Mouse (Mus musculus) 3134 (cell line): ENCODE data around the gene Bbc3.
"Not testable (repeated sequence)": the region's sequence is repeated elsewhere in the genome, so short reads cannot be mapped to it uniquely, and the experiment has no call there.

ENCODE experiments used
- DNase-seq: peaks from one replicate; pipeline ENCODE4 v3.0.0-alpha.2; 2011; ENCODE audit warnings: low spot score; ENCODE audit not compliant: insufficient read length; ENCODE audit errors: extremely low read depth

Gene Bbc3

DNA sequence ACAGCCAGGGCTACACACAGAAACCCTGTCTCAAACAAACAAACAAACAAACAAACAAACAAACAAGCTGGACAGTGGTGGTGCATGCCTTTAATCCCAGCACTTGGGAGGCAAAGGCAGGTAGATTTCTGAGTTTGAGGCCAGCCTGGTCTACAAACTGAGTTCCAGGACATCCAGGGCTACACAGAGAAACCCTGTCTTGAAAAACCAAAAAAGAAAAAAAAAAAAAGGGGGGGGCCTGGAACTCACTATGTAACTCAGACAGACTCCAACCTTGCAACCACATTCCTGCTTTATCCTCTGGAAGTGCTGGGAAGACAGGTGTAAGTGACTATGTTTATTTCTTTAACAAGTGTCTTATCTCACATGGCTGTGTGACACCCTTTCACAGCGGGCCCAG is at the start of gene Bbc3:
Gene Bbc3, plus strand, starts transcription at position 301 of the 400 bp plus-strand sequence.
- DNase-seq, result not testable (repeated sequence)

DNA sequence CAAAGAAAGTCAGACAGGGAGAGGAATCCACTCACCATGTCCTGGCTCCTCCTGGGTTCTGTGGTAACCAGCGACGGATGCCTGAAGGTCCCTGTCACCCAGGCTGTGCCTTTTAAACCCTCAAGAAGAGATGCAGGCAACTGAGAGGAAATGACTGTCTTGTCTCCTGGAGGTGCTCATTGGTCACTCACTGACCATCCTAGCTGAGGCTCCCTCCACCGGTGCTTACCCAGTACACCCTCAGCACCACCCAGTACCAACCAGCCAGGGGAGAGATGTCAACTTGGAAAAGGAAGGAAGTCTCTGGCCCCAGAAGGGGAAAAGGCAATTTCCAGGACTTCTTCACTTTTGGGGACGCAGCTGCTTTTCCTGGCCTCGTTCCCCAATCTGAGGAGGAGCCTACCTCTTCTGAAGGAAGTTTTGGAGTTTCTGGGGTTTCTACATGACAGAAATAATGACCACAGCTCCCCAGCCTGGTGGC is 49.0 kb upstream of the Bbc3 start, which contains the start of gene C5ar1:
Gene C5ar1, minus strand, starts transcription at position 431 of the 481 bp plus-strand sequence.
- no peak for DNase-seq

DNA sequence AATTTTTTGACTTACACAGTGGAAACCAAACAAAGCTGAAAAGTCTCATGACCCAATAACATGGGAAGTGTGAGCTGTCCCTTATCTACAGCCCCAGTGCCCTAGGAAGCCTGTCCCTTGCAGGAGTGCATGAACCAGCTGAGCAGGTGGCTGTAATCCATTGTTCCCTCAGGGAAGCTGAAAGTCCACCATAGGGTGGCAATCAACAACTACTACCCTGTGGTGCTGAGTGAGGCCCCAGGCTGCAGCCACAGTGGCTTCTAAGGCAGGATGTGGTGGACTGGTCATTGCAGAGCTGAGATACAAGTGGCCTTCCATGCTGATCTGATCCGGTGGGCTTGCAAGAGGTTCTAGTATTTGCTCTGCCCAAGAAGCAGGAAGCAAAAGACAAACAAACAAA is 47.1 kb upstream of the Bbc3 start:
- DNase-seq, result no peak

DNA sequence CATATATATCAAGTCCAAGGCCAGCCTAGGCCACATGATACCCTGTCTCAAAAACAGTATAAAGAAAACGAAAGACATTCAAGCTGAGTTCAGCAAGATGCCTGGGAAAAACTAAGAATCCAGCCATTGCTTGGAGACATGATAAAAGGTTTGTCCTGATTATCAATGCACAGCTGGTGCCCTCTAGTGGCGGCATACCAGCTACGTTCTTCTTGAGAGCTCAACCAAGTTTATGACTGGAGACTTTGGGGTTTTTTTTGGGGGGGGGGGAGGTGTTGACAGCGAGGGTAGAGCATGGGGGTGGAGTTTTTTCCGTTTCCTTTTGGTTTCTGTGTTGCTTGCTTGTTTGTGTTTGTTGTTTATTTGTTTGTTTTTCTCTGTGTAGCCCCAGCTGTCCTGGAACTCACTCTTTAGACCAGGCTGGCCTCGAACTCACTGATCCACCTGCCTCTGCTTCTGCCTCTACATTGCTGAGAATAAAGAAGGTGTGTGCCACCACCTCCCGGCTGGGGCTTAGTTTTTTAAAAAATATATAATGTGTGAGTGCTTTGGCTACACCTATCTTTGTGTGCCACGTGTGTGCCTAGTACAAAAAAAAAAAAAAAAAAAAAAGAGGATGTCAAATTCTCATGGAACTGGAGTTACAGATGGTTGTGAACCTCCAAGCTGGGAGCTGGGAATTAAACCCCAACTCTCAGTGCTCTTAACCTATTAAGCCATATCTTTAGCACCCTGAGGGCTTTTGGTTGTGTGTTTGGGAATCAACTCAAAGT is 45.0 kb upstream of the Bbc3 start:
- DNase-seq, result no peak

DNA sequence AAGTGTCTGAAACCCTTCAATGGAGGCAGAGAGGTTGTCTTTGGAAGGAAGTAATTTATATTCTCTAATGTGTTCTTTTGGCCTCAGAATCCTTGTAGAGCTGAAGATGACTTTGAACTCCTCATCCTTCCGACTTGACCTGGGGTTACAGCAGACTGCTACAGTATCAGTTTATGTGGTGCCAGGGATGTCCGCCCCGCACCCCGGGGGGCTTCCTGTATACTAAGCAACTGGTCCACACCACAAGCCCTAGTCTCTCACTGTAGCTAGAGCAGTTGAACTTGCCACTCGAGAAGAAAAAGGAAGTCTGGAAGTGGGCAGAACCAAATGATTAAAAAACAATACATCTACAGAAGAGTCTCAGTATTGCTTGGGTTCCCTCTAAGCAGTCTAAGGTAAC is 44.4 kb upstream of the Bbc3 start:
- DNase-seq, result no peak

DNA sequence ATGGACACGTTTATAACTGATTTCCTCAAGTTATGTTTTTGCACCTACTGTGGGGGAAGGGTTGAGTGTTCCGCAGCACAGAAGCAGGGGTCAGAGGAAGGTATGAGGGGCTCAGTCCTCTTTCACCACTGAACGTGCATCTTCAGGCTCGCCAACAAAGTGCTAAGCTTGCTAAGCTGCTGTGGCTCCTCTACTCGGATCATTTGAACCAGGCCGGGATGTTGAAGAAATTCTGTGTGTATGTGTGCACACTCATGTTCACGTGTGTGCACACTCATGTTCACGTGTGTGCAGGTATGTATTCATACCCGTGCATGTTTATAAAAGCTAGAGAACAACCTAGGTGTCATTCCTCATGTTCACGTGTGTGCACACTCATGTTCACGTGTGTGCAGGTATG is 42.3 kb upstream of the Bbc3 start:
- DNase-seq, result no peak

DNA sequence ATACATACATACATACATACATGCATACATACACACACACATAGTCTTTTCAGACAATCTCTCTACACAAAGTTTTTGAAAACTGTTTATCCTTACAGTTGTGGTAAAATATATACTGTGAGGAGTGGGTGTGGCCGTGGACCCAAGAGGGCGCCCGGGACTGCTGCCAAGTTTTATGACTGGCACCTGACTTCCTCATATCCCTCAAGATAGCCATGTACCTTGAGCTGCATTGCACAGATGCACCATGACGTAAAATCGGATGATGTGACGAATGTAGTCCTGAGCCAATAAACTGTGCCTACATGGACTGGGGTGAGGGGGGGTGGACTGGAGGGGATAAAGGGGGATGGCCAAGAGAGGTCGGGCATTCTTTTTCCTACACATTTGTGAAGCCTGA is 41.6 kb upstream of the Bbc3 start:
- DNase-seq, result not testable (repeated sequence)

DNA sequence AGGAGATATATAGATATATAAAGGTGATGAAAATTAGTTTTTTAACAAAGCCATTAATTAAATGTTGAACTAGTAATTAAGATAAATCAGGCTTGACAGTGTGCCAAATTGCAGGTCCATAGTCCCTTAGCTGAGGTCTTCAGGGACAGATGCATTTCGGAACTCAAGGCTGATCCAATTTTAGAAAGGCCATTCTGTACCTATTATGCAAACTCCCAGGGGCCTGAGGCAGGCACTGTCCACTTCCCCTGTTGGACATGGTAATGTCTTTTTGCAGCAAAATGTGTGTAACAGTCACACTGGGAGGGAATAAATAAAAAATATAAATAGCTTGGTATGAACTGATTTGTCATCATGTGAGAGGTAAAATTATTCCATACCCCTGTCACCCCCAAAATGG is 37.1 kb upstream of the Bbc3 start:
- DNase-seq, result no peak

DNA sequence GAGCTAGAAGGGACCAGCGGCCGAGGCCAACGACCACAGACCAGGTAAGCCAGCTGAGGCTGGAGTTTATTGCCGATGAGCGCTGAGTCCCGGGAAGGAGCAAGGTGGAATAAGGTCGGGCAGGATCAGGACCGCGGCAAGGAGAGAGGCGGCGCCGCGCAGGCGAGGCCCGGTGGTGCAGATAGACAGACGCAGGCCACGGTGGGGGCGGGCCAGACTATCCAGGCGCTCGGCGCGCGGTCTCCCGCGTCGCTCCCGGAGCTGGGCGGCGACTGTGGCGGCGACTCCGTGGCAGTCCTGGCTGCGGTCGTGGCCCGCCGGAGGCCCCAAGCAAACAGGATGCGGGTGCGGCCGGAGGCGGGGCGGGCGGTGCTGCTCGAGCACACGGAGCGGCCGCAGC is 35.5 kb upstream of the Bbc3 start:
- DNase-seq, result no peak

DNA sequence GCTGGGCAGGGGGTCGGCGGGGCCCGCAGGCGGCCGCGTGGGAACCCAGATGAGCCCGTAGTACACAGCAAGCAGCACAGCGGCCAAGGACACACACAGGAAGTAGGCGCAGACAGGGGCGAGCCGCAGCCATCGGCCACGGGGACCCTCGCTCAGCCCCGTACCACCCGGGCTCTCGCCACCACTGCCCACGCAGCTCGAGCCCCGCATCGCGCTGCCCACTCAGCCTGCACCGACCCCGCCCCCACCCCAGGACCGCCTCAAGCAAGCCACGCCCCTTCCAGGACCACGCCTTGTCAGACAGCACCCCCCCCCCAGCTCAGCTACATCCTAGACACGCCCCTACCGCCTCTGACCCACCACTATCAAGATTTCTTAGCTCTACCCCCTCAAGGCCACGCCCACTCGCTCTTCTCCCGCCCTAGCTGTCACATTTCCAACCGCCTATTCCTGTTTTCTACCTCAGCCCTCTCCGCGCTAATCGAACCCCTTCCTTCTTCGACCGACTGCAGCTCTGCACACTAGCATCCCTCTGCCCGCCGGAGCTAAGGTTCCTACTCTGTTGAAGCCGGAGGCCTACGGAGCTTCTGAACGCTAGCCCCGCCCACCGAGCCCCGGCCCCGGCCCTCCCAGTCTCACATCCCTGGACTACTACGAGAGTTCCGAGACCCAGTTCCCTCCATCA is 35.0 kb upstream of the Bbc3 start, which contains the start of gene Inafm1:
Gene Inafm1, minus strand, starts transcription at position 537 of the 685 bp plus-strand sequence.
- DNase-seq, result peak; percentile 88

DNA sequence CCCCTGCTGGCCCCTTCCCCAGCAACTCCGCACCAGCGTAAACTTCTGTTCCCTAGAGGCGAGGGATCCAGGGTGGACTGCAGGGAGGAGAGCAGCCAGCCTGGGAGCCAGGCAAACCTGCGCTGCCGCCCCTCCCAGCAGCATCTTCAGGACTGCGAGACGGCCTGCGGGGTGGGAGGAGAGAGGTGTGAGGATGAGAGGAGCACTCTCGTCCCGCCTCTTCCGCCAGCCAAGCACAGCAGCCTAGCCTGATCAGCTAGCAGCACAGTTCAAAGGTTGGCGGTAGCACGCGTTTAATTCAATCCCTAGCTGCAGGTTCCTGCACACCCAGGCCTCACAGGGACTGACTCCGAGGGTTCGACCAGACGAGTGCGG is 34.4 kb upstream of the Bbc3 start:
- no peak for DNase-seq

DNA sequence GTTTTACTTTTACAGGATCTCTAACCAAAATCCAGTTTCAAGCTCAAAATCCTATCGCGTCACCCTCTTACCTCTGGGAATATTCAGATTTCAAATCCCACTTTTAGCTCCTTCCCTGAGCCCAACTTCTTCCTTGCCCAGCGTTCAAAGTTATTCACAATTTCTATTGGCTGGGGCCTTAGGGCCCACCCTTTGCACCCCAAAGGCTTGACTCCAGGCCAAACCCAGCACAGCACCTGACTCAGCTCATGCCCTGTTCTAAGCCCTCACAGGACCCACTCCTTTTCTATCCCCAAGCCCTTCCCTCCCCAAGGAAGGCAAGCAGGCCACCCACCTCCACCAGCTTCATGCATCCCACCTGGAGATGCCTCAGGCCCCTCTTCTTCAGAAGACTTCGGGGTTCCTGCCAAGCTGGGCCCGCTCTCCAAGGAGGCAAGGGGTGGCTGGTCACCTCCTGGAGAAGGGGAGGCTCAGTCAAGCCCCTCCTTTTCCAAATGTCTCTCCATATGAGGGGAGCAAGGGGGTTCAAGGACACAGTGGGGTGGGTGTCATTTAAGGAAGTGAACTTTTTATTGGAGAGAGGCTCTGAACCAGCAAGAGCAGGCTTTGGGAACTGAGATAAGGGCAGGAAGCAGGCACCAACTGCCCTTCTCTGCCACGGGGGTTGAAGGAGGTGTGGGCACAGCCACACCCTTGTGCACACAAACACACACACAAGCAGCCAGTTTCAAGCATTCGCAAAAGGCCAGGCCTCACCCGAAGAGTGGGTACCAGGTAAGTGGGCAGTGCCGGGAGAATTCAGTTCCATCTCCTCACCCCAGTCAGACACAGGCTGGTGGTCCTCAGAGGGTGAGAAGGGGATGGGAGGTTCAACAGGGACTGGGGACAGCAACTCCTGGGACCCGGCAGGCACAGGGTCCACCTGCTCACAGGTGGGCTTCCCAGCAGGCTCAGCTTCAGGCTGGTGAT is 33.0 kb upstream of the Bbc3 start:
- no peak for DNase-seq

DNA sequence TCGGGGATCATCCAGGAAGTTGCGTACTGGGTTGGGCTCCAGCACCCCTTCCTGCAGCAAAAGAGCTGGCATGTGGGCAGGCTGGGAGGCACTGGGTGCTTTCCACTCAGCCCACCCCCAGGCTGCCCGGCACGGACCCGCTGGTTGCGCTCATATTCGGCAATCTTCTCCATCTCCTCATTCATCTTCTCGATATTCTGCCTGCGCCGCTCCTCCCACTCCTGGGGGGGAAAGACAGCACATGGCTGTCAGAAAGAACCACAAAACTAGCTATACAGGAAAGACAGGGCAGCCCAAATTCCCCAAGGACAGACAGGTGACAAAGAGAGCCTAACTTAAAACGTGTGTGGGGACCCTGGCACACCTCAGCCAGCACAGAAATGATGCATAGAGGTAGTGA is 27.5 kb upstream of the Bbc3 start:
- no peak for DNase-seq

DNA sequence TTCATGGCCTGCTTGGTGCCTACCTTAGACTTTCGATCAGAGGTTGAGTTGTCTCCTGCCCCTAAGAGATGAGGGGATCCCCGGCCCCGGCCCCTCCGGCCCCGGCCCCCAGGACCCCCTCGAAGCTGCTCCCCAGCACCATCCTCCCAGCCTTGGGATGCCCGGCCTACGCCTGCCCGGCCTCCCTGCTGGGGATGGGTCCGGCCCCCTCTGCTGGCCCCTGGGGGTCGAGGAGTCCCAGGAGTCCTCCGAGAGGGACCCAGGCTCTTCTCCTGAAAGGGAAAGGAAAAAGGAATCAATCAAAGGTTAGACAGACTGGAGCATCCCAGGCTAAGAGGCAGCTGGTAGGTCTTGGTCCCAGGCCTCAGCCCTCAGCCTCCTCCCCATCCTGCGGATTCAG is 25.9 kb upstream of the Bbc3 start:
- DNase-seq, result no peak

DNA sequence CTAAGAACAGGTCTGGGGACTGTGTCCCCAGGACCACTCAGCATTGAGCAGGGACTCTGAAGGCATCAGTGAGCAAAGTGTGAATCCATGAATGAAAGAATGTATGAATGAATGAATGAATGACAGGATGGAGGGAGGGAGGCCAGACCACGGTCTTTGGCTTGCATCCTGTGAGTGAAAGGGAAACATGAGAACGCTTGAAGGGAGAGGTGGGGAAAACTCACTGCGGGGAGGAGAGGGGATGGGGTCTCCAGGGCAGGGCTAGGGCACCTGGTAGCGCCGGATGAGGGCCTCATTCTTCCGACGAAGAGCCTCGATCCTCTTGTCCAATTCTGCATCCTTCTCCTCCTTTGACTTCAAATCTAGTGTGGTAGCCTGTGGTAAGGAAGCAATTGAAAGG is 24.2 kb upstream of the Bbc3 start:
- no peak for DNase-seq

DNA sequence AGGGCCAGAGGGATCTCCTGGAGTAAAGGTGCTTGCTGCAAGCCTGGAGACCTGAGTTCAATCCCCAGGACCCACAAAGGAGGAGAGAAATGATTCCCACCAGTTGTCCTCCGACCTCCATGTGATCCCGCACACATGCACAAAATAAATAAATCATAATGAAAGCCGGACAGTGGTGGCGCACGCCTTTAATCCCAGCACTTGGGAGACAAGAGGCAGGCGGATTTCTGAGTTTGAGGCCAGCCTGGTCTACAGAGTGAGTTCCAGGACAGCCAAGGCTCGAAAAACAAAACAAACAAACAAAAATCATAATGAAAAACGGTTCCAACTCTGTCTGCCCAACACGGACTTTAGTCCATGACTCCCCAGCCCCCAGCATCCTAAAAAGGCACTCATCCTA is 23.3 kb upstream of the Bbc3 start:
- no peak for DNase-seq

DNA sequence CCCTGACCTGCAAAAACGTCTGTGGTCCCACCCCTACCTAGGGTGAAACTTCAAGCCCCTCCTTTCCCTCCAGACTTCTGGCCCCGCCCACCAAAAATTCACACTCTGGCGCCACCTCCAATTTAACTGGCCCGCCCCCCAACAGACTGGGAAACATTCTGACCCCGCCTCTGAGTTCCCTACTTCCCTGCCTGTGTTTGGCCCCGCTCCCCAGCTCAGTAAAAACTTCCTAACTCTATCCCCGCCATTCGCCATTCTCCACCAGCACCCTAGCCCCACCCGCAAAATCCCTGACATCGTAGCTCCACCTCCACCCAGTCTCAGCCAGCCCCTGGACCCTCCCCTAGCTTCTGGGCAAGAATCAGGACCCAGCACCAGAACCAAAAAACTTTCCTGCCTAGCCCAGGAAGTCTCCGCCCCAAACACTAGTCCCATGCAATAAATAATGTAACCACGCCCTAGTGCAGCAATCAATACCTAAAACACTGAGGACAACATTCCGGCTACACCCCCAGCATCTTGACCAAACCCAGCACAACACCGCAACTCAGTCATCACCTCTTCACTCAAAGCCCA is 22.7 kb upstream of the Bbc3 start:
- DNase-seq, result no peak

DNA sequence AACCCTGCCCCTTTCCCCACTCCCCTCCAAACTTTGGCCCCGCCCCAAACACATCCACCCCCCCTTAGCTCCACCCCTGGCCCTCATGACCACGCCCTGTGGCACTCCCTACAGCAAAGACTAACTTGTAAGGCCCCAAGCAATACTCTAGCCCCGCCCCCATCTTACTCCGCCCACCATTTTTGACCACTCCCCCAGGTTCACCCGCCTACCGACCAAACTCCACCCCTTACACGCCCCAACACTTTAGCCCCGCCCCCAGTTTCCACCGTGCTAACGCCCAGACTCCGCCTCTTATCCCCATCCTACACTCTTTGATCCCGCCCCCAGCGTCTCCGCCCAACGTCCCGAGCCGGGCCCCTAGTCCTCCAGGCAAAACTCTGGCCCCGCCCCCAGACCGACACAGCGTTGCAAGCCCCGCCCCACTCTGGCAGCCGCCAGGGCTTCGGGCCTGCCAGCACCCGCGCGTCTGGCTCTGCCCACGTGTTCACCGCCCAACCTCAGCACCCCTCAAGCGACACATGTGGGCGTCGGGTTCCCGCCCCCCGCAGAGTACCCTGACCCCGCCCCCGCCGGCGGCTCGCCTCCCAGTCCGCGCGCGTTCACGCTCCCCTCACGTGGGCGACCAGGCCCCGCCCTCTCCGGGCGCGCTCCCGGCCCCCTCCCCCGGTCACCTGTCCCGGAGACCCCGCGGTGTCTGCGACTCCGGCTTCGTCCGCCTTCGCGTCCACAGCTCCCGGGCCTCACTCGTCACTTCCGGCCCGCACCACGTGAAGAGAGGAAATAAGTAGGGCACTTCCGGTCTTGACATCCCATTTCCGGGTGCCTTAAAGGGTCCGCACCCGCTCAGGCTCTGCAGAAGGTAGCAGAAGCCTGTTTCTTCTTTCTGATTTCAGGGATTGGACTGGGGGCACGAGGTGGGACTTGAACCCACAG is 21.9 kb upstream of the Bbc3 start, which contains the start of gene Ccdc9:
Gene Ccdc9, minus strand, starts transcription at position 770 of the 936 bp plus-strand sequence.
- DNase-seq, result peak; percentile 98

DNA sequence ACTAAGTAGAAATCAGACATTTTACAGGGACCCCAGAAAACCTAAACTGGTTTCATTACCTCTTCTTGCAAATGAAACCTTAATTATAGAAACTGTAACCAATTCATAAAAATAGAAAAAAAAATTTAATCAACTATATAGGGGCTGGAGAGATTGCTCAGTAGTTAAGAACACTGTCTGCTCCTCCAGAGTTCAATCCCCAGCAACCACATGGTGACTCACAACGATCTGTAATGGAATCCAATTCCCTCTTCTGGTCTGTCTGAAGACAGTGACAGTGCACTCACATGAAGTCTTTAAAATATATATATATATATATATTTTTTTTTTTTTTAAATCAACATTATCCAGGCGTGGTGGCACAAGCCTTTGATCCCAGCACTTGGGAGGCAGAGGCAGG is 21.2 kb upstream of the Bbc3 start:
- no peak for DNase-seq
